In genomic region chr19:22905066-22905482, GRCm38 (mm10) we compare ENCODE assay signal across 9 mouse cellular contexts.
DNase-seq lines count a peak whose midpoint lies in the region; ATAC-seq and TF ChIP-seq lines count a peak whose summit lies in the region.
"Had no signal": no experiment of that assay in that cellular context is flagged by ENCODE, and none has a peak within 500 bp of the region (broad histone marks: within the 10 kb centered on the region; RNA-seq: fewer than 3 reads in every experiment).

No protein-coding gene starts in this region.

- DNase-seq in neural tube, embryonic 10.5 days (ENCODE audit: extremely low spot score, low spot score) = no peak
- peak; percentile 57 to 73 for DNase-seq in frontal cortex, adult 2 months (ENCODE audit: extremely low spot score in 1 of 2, low spot score in 1 of 2)
- no peak for DNase-seq in ovary, postnatal 10 days (ENCODE audit: low spot score)
- no peak for DNase-seq in thymus, postnatal 25 days

- H3K27me3 ChIP-seq in neural tube, embryonic 14.5 days (ENCODE audit: control insufficient read depth, insufficient read depth, low read length) = no peaks in the 10 kb centered on the region
- H3K27me3 ChIP-seq in hindbrain, embryonic 16.5 days (replicated peaks; ENCODE audit: control insufficient read depth, insufficient read depth, low read length) = no peaks in the 10 kb centered on the region

- no peaks in the 10 kb centered on the region for H3K4me1 ChIP-seq in neural tube, embryonic 14.5 days (ENCODE audit: control insufficient read depth, insufficient read depth, low read length)
- peaks cover 11% of the 10 kb centered on the region for H3K4me1 ChIP-seq in hindbrain, embryonic 16.5 days (ENCODE audit: control insufficient read depth, insufficient read depth, low read depth, low read length)
- peaks cover 6% of the 10 kb centered on the region for H3K4me1 ChIP-seq in olfactory bulb, adult 2 months (ENCODE audit: control insufficient read depth, insufficient read depth, low read length)

- H3K4me3 ChIP-seq in neural tube, embryonic 14.5 days (ENCODE audit: low read depth, low read length) = no peak overlapping the region
- H3K4me3 ChIP-seq in hindbrain, embryonic 16.5 days (ENCODE audit: low read length) = no peak overlapping the region
- no peak overlapping the region for H3K4me3 ChIP-seq in olfactory bulb, adult 2 months (ENCODE audit: insufficient read depth, low read depth, low read length)

- no peaks in the 10 kb centered on the region for H3K36me3 ChIP-seq in neural tube, embryonic 14.5 days (ENCODE audit: control insufficient read depth, insufficient read depth, low read length)
- H3K36me3 ChIP-seq in hindbrain, embryonic 16.5 days (ENCODE audit: control insufficient read depth, insufficient read depth, low read length) = peaks cover 14% of the 10 kb centered on the region

- TF ChIP-seq CTCF in olfactory bulb, adult 2 months (IDR thresholded peaks at IDR 0.05; ENCODE audit: insufficient read depth, low read depth, low read length) = no peak

- peak overlapping the region; percentile 44; the same call in 1 of the 2 replicates for H3K27ac ChIP-seq in neural tube, embryonic 14.5 days (ENCODE audit: low read depth, low read length)
- H3K27ac ChIP-seq in hindbrain, embryonic 16.5 days (ENCODE audit: low read depth, low read length) = peak overlapping the region; percentile 75
- peak overlapping the region; percentile 69 for H3K27ac ChIP-seq in olfactory bulb, adult 2 months (ENCODE audit: insufficient read depth, low read depth, low read length)
- H3K27ac ChIP-seq: macrophage had no signal

- H3K9me3 ChIP-seq in neural tube, embryonic 14.5 days (ENCODE audit: control insufficient read depth, low read length) = no peaks in the 10 kb centered on the region
- H3K9me3 ChIP-seq in hindbrain, embryonic 16.5 days (ENCODE audit: control insufficient read depth, low read length) = no peaks in the 10 kb centered on the region

- TF ChIP-seq POLR2A in olfactory bulb, adult 2 months (IDR thresholded peaks at IDR 0.05; ENCODE audit: insufficient read depth, low read depth, low read length) = no peak

- no peak overlapping the region for H3K9ac ChIP-seq in neural tube, embryonic 14.5 days (replicated peaks; ENCODE audit: low read depth, low read length)
- H3K9ac ChIP-seq in hindbrain, embryonic 16.5 days (ENCODE audit: low read depth, low read length) = peak overlapping the region; percentile 43

- peak; percentile 83 for ATAC-seq in neural tube, embryonic 14.5 days (ENCODE audit: low read depth)
- ATAC-seq in hindbrain, embryonic 16.5 days = peak; percentile 88
- no peak for ATAC-seq in inflammation-experienced regulatory T-cells, adult 6 months

- no peak overlapping the region for H3K4me2 ChIP-seq in neural tube, embryonic 14.5 days (ENCODE audit: low read depth, low read length)
- H3K4me2 ChIP-seq in hindbrain, embryonic 16.5 days (ENCODE audit: low read length) = peak overlapping the region; percentile 37

- 57% methylated on average over 11 of the region's 11 CpGs for WGBS in neural tube, embryonic 14.5 days
- WGBS in hindbrain, embryonic 16.5 days = 40% methylated on average over 11 of the region's 11 CpGs
- 16% methylated on average over 11 of the region's 11 CpGs for WGBS in olfactory bulb, adult 2 months

Comparison
In these comparisons a context has a peak if more than half of its experiments do, and no peak if none do; other contexts are left out.
1. DNase-seq: peak in frontal cortex, adult 2 months (2 of 2); none in neural tube, embryonic 10.5 days (single experiment), ovary, postnatal 10 days (single experiment) and thymus, postnatal 25 days (single experiment).
2. Peak in every context shown above with its lines, with median percentiles within 50 percentile points of each other: H3K27ac ChIP-seq.